Mouse (Mus musculus): Measurements from ENCODE around the gene Lyrm7. TPM values are rescaled to one million over a fixed set of nuclear protein-coding genes. Genes with fewer than 3 reads are reported as not detected.
A peak's percentile ranks its signal among the peaks of the same experiment; 100 is the strongest.

Lyrm7 gene
- polyA plus RNA-seq, 1 experiment from 2014 or later = 7.7 TPM

- H3K36me3 ChIP-seq (ENCODE audit: insufficient read depth, low read length) = no peaks in the 10 kb centered on the region
- 23% methylated on average over 8 of the region's 8 CpGs for WGBS
- TF ChIP-seq CTCF (IDR thresholded peaks at IDR 0.05; ENCODE audit: low read depth) = peak; percentile 52
- no peak overlapping the region for H3K4me2 ChIP-seq (ENCODE audit: low read length)
- ATAC-seq (replicated peaks; ENCODE audit: low FRiP score, low read depth) = peak; percentile 60
- no peaks in the 10 kb centered on the region for H3K9me3 ChIP-seq (replicated peaks; ENCODE audit: low read length)
- 0 out of 2 replicates have a peak overlapping the region, but pooled peaks have one; percentile 0 for H3K27ac ChIP-seq
- DNase-seq (ENCODE audit: low spot score) = peak; percentile 74
- no peak overlapping the region for H3K4me3 ChIP-seq (replicated peaks; ENCODE audit: low read depth, low read length)
- H3K9ac ChIP-seq (ENCODE audit: low read depth, low read length) = no peak overlapping the region
- H3K4me1 ChIP-seq (replicated peaks; ENCODE audit: insufficient read depth, low read length) = peaks cover 27% of the 10 kb centered on the region
- no peaks in the 10 kb centered on the region for H3K27me3 ChIP-seq (ENCODE audit: insufficient read depth, low read length)
Measured at GRCm38 (mm10) chr11:54882671-54883070, 22.0 kb upstream of the Lyrm7 start.

DNA sequence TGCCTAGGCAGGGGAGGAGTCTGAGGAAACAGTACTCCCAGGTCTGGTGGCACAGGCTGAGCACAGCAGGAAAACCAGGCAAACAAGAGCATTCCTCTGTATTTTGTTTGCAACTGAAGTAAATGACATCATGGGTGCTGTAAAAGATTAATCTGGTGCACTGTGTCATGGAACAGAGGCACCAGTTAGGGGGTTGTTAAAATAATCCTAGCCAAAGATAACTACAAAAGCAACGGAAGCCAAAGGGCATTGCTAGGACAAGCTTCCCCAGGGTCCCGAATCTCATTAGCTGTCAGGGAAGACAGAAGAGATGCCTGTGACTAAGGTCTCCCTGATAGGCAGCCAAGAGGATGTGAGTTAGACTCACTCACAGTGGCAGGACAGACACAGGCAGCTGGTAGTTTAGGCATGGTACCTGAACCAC is 20.3 kb upstream of the Lyrm7 start:
- Histone ChIP-seq H3K9me3 (replicated peaks; ENCODE audit: low read length) (no peaks in the 10 kb centered on the region), H3K36me3 (ENCODE audit: insufficient read depth, low read length) (no peaks in the 10 kb centered on the region), H3K4me1 (replicated peaks; ENCODE audit: insufficient read depth, low read length) (peaks cover 27% of the 10 kb centered on the region), H3K4me3 (replicated peaks; ENCODE audit: low read depth, low read length) (no peak overlapping the region), H3K27ac (peak overlapping the region; percentile 50; the same call in 1 of the 2 replicates), H3K9ac (ENCODE audit: low read depth, low read length) (no peak overlapping the region), H3K27me3 (ENCODE audit: insufficient read depth, low read length) (no peaks in the 10 kb centered on the region), H3K4me2 (ENCODE audit: low read length) (no peak overlapping the region)
- ATAC-seq (replicated peaks; ENCODE audit: low FRiP score, low read depth) (peak; percentile 54; the same call in 1 of the 2 replicates), DNase-seq (ENCODE audit: low spot score) (peak; percentile 76)
- WGBS = 6% methylated on average over 2 of the region's 2 CpGs
- no peak for TF ChIP-seq CTCF (IDR thresholded peaks at IDR 0.05; ENCODE audit: low read depth)

GRCm38 (mm10) chr11:54879922-54880321 is 19.2 kb upstream of the Lyrm7 start:
- no peaks in the 10 kb centered on the region for H3K9me3 ChIP-seq (replicated peaks; ENCODE audit: low read length)
- H3K4me2 ChIP-seq (ENCODE audit: low read length) = no peak overlapping the region
- 83% methylated on average over 10 of the region's 10 CpGs for WGBS
- DNase-seq (ENCODE audit: low spot score) = no peak
- H3K4me1 ChIP-seq (replicated peaks; ENCODE audit: insufficient read depth, low read length) = peaks cover 24% of the 10 kb centered on the region
- H3K36me3 ChIP-seq (ENCODE audit: insufficient read depth, low read length) = no peaks in the 10 kb centered on the region
- no peak overlapping the region for H3K27ac ChIP-seq
- no peak for ATAC-seq (replicated peaks; ENCODE audit: low FRiP score, low read depth)
- no peaks in the 10 kb centered on the region for H3K27me3 ChIP-seq (ENCODE audit: insufficient read depth, low read length)
- H3K9ac ChIP-seq (ENCODE audit: low read depth, low read length) = no peak overlapping the region
- H3K4me3 ChIP-seq (replicated peaks; ENCODE audit: low read depth, low read length) = no peak overlapping the region
- no peak for TF ChIP-seq CTCF (IDR thresholded peaks at IDR 0.05; ENCODE audit: low read depth)

DNA sequence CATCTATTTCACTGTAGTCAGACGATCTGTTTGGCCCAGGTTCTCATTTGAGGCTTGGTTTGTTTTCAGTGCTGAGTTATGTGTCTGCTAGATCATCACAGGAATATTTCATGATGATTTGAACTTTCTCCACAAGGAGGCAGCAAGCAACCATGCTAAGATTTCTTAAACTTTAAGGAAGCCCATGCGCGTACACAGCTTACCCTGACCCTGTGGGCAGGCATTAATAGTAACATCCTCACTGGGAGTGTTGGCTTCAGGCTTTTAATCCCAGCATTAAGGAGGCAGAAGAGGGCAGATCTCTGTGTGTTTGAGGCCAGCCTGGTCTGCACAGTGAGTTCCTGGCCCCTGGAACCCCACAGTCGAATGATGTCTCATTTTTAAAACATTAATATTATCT is 18.7 kb upstream of the Lyrm7 start:
- Histone ChIP-seq H3K4me2 (ENCODE audit: low read length) (no peak overlapping the region), H3K4me1 (replicated peaks; ENCODE audit: insufficient read depth, low read length) (peaks cover 19% of the 10 kb centered on the region; the same call in 1 of the 2 replicates), H3K27me3 (ENCODE audit: insufficient read depth, low read length) (no peaks in the 10 kb centered on the region), H3K36me3 (ENCODE audit: insufficient read depth, low read length) (no peaks in the 10 kb centered on the region), H3K27ac (no peak overlapping the region), H3K4me3 (replicated peaks; ENCODE audit: low read depth, low read length) (no peak overlapping the region), H3K9ac (ENCODE audit: low read depth, low read length) (no peak overlapping the region), H3K9me3 (replicated peaks; ENCODE audit: low read length) (no peaks in the 10 kb centered on the region)
- TF ChIP-seq CTCF (IDR thresholded peaks at IDR 0.05; ENCODE audit: low read depth) = peak; percentile 93
- ATAC-seq (replicated peaks; ENCODE audit: low FRiP score, low read depth) (peak; percentile 33; the same call in 1 of the 2 replicates), DNase-seq (ENCODE audit: low spot score) (peak; percentile 90)
- 27% methylated on average over 4 of the region's 4 CpGs for WGBS

- Histone ChIP-seq H3K4me1 (replicated peaks; ENCODE audit: insufficient read depth, low read length) (peaks cover 17% of the 10 kb centered on the region; the same call in 1 of the 2 replicates), H3K9me3 (replicated peaks; ENCODE audit: low read length) (no peaks in the 10 kb centered on the region), H3K27me3 (ENCODE audit: insufficient read depth, low read length) (no peaks in the 10 kb centered on the region), H3K4me2 (ENCODE audit: low read length) (no peak overlapping the region), H3K4me3 (replicated peaks; ENCODE audit: low read depth, low read length) (no peak overlapping the region), H3K9ac (ENCODE audit: low read depth, low read length) (no peak overlapping the region), H3K36me3 (ENCODE audit: insufficient read depth, low read length) (peaks cover 3% of the 10 kb centered on the region; the same call in 1 of the 2 replicates), H3K27ac (no peak overlapping the region)
- no peak for ATAC-seq (replicated peaks; ENCODE audit: low FRiP score, low read depth)
- DNase-seq (ENCODE audit: low spot score) = no peak
- no peak for TF ChIP-seq CTCF (IDR thresholded peaks at IDR 0.05; ENCODE audit: low read depth)
- 80% methylated on average over 6 of the region's 6 CpGs for whole genome bisulfite sequencing
Measured at GRCm38 (mm10) chr11:54878893-54879292, 18.2 kb upstream of the Lyrm7 start.

GRCm38 (mm10) chr11:54876031-54876430 is 15.3 kb upstream of the Lyrm7 start:
- no peak overlapping the region for H3K9ac ChIP-seq (ENCODE audit: low read depth, low read length)
- DNase-seq (ENCODE audit: low spot score) (no peak), ATAC-seq (replicated peaks; ENCODE audit: low FRiP score, low read depth) (no peak)
- no peaks in the 10 kb centered on the region for H3K27me3 ChIP-seq (ENCODE audit: insufficient read depth, low read length)
- TF ChIP-seq CTCF (IDR thresholded peaks at IDR 0.05; ENCODE audit: low read depth) = no peak
- no peaks in the 10 kb centered on the region for H3K9me3 ChIP-seq (replicated peaks; ENCODE audit: low read length)
- H3K27ac ChIP-seq = no peak overlapping the region
- no peak overlapping the region for H3K4me3 ChIP-seq (replicated peaks; ENCODE audit: low read depth, low read length)
- H3K4me1 ChIP-seq (replicated peaks; ENCODE audit: insufficient read depth, low read length) = peaks cover 4% of the 10 kb centered on the region; the same call in 1 of the 2 replicates
- WGBS = 92% methylated on average over 5 of the region's 5 CpGs
- no peak overlapping the region for H3K4me2 ChIP-seq (ENCODE audit: low read length)
- H3K36me3 ChIP-seq (ENCODE audit: insufficient read depth, low read length) = peaks cover 15% of the 10 kb centered on the region; the same call in 1 of the 2 replicates
